Mouse (Mus musculus): ENCODE results near the gene Mnat1. TPM values are rescaled to one million over a fixed set of nuclear protein-coding genes. Genes with fewer than 3 reads are reported as not detected.
A peak's percentile ranks its signal among the peaks of the same experiment; 100 is the strongest.

The Mnat1 gene
- polyA plus RNA-seq, 2 experiments: 31.2 to 44.7 TPM

GRCm38 (mm10) chr12:73265381-73265978 is 142.0 kb downstream of the Mnat1 start:
- Histone ChIP-seq H3K27ac (replicated peaks; ENCODE audit: low read depth, low read length) (no peak overlapping the region), H3K9ac (ENCODE audit: low read depth, low read length, severe bottlenecking) (no peak overlapping the region), H3K4me2 (replicated peaks; ENCODE audit: low read depth, low read length, severe bottlenecking) (no peak overlapping the region), H3K4me3 (replicated peaks; ENCODE audit: low read length) (no peak overlapping the region), H3K36me3 (ENCODE audit: control insufficient read depth, insufficient read depth, low read length) (no peaks in the 10 kb centered on the region), H3K9me3 (ENCODE audit: control insufficient read depth, low read length) (peaks cover 10% of the 10 kb centered on the region; the same call in 1 of the 2 replicates), H3K4me1 (ENCODE audit: control insufficient read depth, insufficient read depth, low read length) (peaks cover 10% of the 10 kb centered on the region; the same call in 1 of the 2 replicates), H3K27me3 (ENCODE audit: control insufficient read depth, insufficient read depth, low read length) (no peaks in the 10 kb centered on the region)
- DNase-seq (ENCODE audit: low spot score) (no peak), ATAC-seq (ENCODE audit: low FRiP score, low read depth) (no peak; the same call in 1 of the 2 replicates)
- TF ChIP-seq POLR2A (IDR thresholded peaks at IDR 0.05; ENCODE audit: borderline replicate concordance, extremely low read depth, insufficient read depth, insufficient read length): no peak
- WGBS: 73% methylated on average over 3 of the region's 3 CpGs

- H3K27me3 ChIP-seq (ENCODE audit: control insufficient read depth, insufficient read depth, low read length): no peaks in the 10 kb centered on the region
- no peak overlapping the region for H3K4me3 ChIP-seq (replicated peaks; ENCODE audit: low read length)
- no peaks in the 10 kb centered on the region for H3K36me3 ChIP-seq (ENCODE audit: control insufficient read depth, insufficient read depth, low read length)
- DNase-seq (ENCODE audit: low spot score) (no peak), ATAC-seq (ENCODE audit: low FRiP score, low read depth) (no peak)
- WGBS: 73% methylated on average over 1 of the region's 1 CpGs
- no peak overlapping the region for H3K9ac ChIP-seq (ENCODE audit: low read depth, low read length, severe bottlenecking)
- no peak overlapping the region for H3K4me2 ChIP-seq (replicated peaks; ENCODE audit: low read depth, low read length, severe bottlenecking)
- H3K4me1 ChIP-seq (ENCODE audit: control insufficient read depth, insufficient read depth, low read length): peaks cover 18% of the 10 kb centered on the region
- peaks cover 10% of the 10 kb centered on the region; the same call in 1 of the 2 replicates for H3K9me3 ChIP-seq (ENCODE audit: control insufficient read depth, low read length)
- H3K27ac ChIP-seq (replicated peaks; ENCODE audit: low read depth, low read length): no peak overlapping the region
- no peak for TF ChIP-seq POLR2A (IDR thresholded peaks at IDR 0.05; ENCODE audit: borderline replicate concordance, extremely low read depth, insufficient read depth, insufficient read length)
Observed at GRCm38 (mm10) chr12:73266597-73266996, 143.1 kb downstream of the Mnat1 start.

- Histone ChIP-seq H3K27me3 (ENCODE audit: control insufficient read depth, insufficient read depth, low read length) (no peaks in the 10 kb centered on the region), H3K36me3 (ENCODE audit: control insufficient read depth, insufficient read depth, low read length) (peaks cover 3% of the 10 kb centered on the region; the same call in 1 of the 2 replicates), H3K9me3 (ENCODE audit: control insufficient read depth, low read length) (no peaks in the 10 kb centered on the region), H3K4me3 (replicated peaks; ENCODE audit: low read length) (no peak overlapping the region), H3K27ac (replicated peaks; ENCODE audit: low read depth, low read length) (no peak overlapping the region), H3K9ac (ENCODE audit: low read depth, low read length, severe bottlenecking) (no peak overlapping the region), H3K4me1 (ENCODE audit: control insufficient read depth, insufficient read depth, low read length) (peaks cover 18% of the 10 kb centered on the region), H3K4me2 (replicated peaks; ENCODE audit: low read depth, low read length, severe bottlenecking) (no peak overlapping the region)
- 67% methylated on average over 1 of the region's 1 CpGs for WGBS
- DNase-seq (ENCODE audit: low spot score): no peak
- TF ChIP-seq POLR2A (IDR thresholded peaks at IDR 0.05; ENCODE audit: borderline replicate concordance, extremely low read depth, insufficient read depth, insufficient read length): no peak
- ATAC-seq (ENCODE audit: low FRiP score, low read depth): no peak
Observed at GRCm38 (mm10) chr12:73268497-73268896, 145.0 kb downstream of the Mnat1 start.

GRCm38 (mm10) chr12:73269531-73269930 is 146.0 kb downstream of the Mnat1 start:
- DNase-seq (ENCODE audit: low spot score): no peak
- no peaks in the 10 kb centered on the region for H3K9me3 ChIP-seq (ENCODE audit: control insufficient read depth, low read length)
- no peaks in the 10 kb centered on the region for H3K27me3 ChIP-seq (ENCODE audit: control insufficient read depth, insufficient read depth, low read length)
- H3K27ac ChIP-seq (replicated peaks; ENCODE audit: low read depth, low read length): 0 out of 2 replicates have a peak overlapping the region, but pooled peaks have one; percentile 19
- no peak for TF ChIP-seq POLR2A (IDR thresholded peaks at IDR 0.05; ENCODE audit: borderline replicate concordance, extremely low read depth, insufficient read depth, insufficient read length)
- H3K4me1 ChIP-seq (ENCODE audit: control insufficient read depth, insufficient read depth, low read length): peaks cover 18% of the 10 kb centered on the region
- H3K4me2 ChIP-seq (replicated peaks; ENCODE audit: low read depth, low read length, severe bottlenecking): no peak overlapping the region
- H3K36me3 ChIP-seq (ENCODE audit: control insufficient read depth, insufficient read depth, low read length): peaks cover 3% of the 10 kb centered on the region; the same call in 1 of the 2 replicates
- 32% methylated on average over 3 of the region's 3 CpGs for WGBS
- no peak overlapping the region for H3K9ac ChIP-seq (ENCODE audit: low read depth, low read length, severe bottlenecking)
- H3K4me3 ChIP-seq (replicated peaks; ENCODE audit: low read length): no peak overlapping the region
- no peak for ATAC-seq (ENCODE audit: low FRiP score, low read depth)

GRCm38 (mm10) chr12:73269933-73270332 is 146.4 kb downstream of the Mnat1 start:
- no peak overlapping the region for H3K4me3 ChIP-seq (replicated peaks; ENCODE audit: low read length)
- H3K9ac ChIP-seq (ENCODE audit: low read depth, low read length, severe bottlenecking): no peak overlapping the region
- H3K9me3 ChIP-seq (ENCODE audit: control insufficient read depth, low read length): no peaks in the 10 kb centered on the region
- DNase-seq (ENCODE audit: low spot score): peak; percentile 64
- ATAC-seq (ENCODE audit: low FRiP score, low read depth): peak; percentile 74
- H3K27me3 ChIP-seq (ENCODE audit: control insufficient read depth, insufficient read depth, low read length): no peaks in the 10 kb centered on the region
- no peak overlapping the region for H3K4me2 ChIP-seq (replicated peaks; ENCODE audit: low read depth, low read length, severe bottlenecking)
- peaks cover 6% of the 10 kb centered on the region for H3K36me3 ChIP-seq (ENCODE audit: control insufficient read depth, insufficient read depth, low read length)
- 15% methylated on average over 4 of the region's 4 CpGs for WGBS
- no peak overlapping the region; the same call in 1 of the 2 replicates for H3K27ac ChIP-seq (replicated peaks; ENCODE audit: low read depth, low read length)
- TF ChIP-seq POLR2A (IDR thresholded peaks at IDR 0.05; ENCODE audit: borderline replicate concordance, extremely low read depth, insufficient read depth, insufficient read length): no peak
- peaks cover 18% of the 10 kb centered on the region for H3K4me1 ChIP-seq (ENCODE audit: control insufficient read depth, insufficient read depth, low read length)

All from limb, embryonic 14.5 days (tissue).